Mouse (Mus musculus) intestine, embryonic 16.5 days (tissue): ENCODE results near the gene Lrp4. TPM values are rescaled to one million over a fixed set of nuclear protein-coding genes. Genes with fewer than 3 reads are reported as not detected.
"Not testable (repeated sequence)": the region's sequence is repeated elsewhere in the genome, so short reads cannot be mapped to it uniquely, and the experiment has no call there.

ENCODE experiments used
- ATAC-seq: fragments of 200-750 bp; cut with Nextera tagmentation; 2 replicates; pipeline ENCODE4 v1.8.0; 2017; ENCODE audit warnings: moderate TSS enrichment, moderate library complexity
- H3K27ac ChIP-seq: fragments of 300-500 bp; sonication (generic); 2 replicates; pipeline ENCODE4 v1.5.1; 2014; ENCODE audit warnings: mild to moderate bottlenecking, low read length
- H3K27me3 ChIP-seq: fragments of 300-500 bp; sonication (generic); replicated peaks from 2 replicates; pipeline ENCODE4 v1.6.1; 2014; ENCODE audit warnings: low read length, control low read depth, mixed read lengths; ENCODE audit not compliant: control insufficient read depth, insufficient read depth
- H3K36me3 ChIP-seq: fragments of 300-500 bp; sonication (generic); 2 replicates; pipeline ENCODE4 v1.6.1; 2014; ENCODE audit warnings: low read length, control low read depth; ENCODE audit not compliant: control insufficient read depth, insufficient read depth
- H3K4me1 ChIP-seq: fragments of 300-500 bp; sonication (generic); 2 replicates; pipeline ENCODE4 v1.6.1; 2014; ENCODE audit warnings: low read length, control low read depth, mixed read lengths; ENCODE audit not compliant: control insufficient read depth, insufficient read depth
- H3K4me2 ChIP-seq: fragments of 300-500 bp; sonication (generic); 2 replicates; pipeline ENCODE4 v1.6.1; 2014; ENCODE audit warnings: low read depth, low read length, control low read depth
- H3K4me3 ChIP-seq: fragments of 300-500 bp; sonication (generic); 2 replicates; pipeline ENCODE4 v1.5.1; 2014; ENCODE audit warnings: mild to moderate bottlenecking, low read length
- H3K9ac ChIP-seq: fragments of 300-500 bp; sonication (generic); 2 replicates; pipeline ENCODE4 v1.6.1; 2014; ENCODE audit warnings: low read depth, low read length
- H3K9me3 ChIP-seq: fragments of 300-500 bp; sonication (generic); 2 replicates; pipeline ENCODE4 v1.6.1; 2016; ENCODE audit warnings: low read length, control low read depth; ENCODE audit not compliant: control insufficient read depth
- WGBS: fragments of 180-500 bp; shearing (Covaris S2); extraction: QIAGEN DNeasy Blood & Tissue Kit; methylation state at CpG from one replicate; pipeline ENCODE4 v1.1.7; 2014; 5-methylcytosine and 5-hydroxymethylcytosine counted together
- polyA plus RNA-seq: library from polyadenylated mRNA; unstranded; fragments of >200 nt; fragmentation: Nextera tagmentation; extraction: Ambion mirVana; gene quantifications from 2 replicates; pipeline ENCODE4 v1.2.1, GENCODE M21; 2015

Gene Lrp4
- polyA plus RNA-seq, 1 experiment from 2014 or later, result 8.3 TPM

DNA sequence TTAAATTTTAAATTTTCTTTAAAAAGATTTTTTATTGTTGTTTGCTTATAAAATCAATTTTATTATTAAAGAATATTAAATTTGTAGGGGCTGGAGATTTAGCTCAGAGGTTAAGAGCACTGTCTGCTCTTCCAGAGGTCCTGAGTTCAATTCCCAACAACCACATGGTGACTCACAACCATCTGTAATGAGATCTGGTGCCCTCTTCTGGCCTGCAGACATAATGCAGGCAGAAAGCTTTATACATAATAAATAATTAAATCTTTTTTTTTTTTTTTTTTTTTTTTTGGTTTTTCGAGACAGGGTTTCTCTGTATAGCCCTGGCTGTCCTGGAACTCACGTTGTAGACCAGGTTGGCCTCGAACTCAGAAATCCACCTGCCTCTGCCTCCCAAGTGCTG is 30.0 kb downstream of the Lrp4 start:
- H3K36me3 ChIP-seq, result peaks cover 13% of the 10 kb centered on the region
- H3K4me3 ChIP-seq, H3K27me3 ChIP-seq, H3K9ac ChIP-seq, H3K4me2 ChIP-seq, H3K27ac ChIP-seq, H3K4me1 ChIP-seq, ATAC-seq, H3K9me3 ChIP-seq: not testable (repeated sequence)
- 66% methylated on average over 2 of the region's 3 CpGs for WGBS

GRCm38 (mm10) chr2:91492071-91492635 is 34.8 kb downstream of the Lrp4 start:
- Histone ChIP-seq H3K4me1 (no peaks in the 10 kb centered on the region), H3K9me3 (no peaks in the 10 kb centered on the region), H3K4me2 (no peak overlapping the region), H3K9ac (no peak overlapping the region), H3K27me3 (no peaks in the 10 kb centered on the region), H3K36me3 (peaks cover 14% of the 10 kb centered on the region), H3K4me3 (no peak overlapping the region), H3K27ac (no peak overlapping the region)
- 95% methylated on average over 12 of the region's 12 CpGs for WGBS
- no peak for ATAC-seq

GRCm38 (mm10) chr2:91493981-91494380 is 36.7 kb downstream of the Lrp4 start:
- no peak overlapping the region for H3K27ac ChIP-seq
- ATAC-seq, result no peak

DNA sequence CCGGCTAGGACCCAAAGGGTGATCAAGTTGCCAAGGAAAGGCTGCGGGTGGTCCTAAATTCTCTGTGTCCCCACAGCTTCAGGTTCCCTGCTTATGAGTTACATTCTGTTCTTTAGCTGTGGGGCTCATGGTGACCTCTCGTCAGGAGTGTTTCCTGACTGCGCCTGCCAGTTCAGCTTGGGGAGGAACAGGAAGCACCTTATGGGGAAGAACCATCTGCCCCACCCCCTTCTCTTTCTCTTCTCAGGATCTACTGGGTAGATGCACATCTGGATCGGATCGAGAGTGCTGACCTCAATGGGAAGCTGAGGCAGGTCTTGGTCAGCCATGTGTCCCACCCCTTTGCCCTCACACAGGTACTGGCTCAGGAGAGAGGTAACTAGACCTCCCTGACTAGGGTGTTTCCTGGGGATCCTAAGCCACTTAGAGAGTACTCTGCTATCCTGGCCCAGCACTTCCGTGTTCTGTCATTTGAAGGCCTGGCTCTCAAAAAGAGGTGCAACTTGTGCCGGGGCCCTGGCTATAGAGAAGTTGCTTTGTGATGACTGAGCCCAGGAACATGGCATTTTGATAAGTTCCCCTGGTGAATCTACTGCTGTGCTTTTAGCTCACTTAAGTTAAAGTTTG is 40.9 kb downstream of the Lrp4 start:
- 88% methylated on average over 8 of the region's 8 CpGs for WGBS
- Histone ChIP-seq H3K9ac (no peak overlapping the region), H3K36me3 (peaks cover 16% of the 10 kb centered on the region), H3K4me1 (no peaks in the 10 kb centered on the region), H3K27me3 (no peaks in the 10 kb centered on the region), H3K27ac (no peak overlapping the region), H3K4me3 (no peak overlapping the region), H3K4me2 (no peak overlapping the region), H3K9me3 (no peaks in the 10 kb centered on the region)
- ATAC-seq, result no peak

More at GRCm38 (mm10) chr2:91493981-91494380, 36.7 kb downstream of the Lrp4 start:
- Histone ChIP-seq H3K4me1 (no peaks in the 10 kb centered on the region), H3K36me3 (peaks cover 18% of the 10 kb centered on the region), H3K4me3 (no peak overlapping the region), H3K9me3 (no peaks in the 10 kb centered on the region), H3K9ac (no peak overlapping the region), H3K27me3 (no peaks in the 10 kb centered on the region), H3K4me2 (no peak overlapping the region)
- WGBS, result 94% methylated on average over 9 of the region's 9 CpGs

DNA sequence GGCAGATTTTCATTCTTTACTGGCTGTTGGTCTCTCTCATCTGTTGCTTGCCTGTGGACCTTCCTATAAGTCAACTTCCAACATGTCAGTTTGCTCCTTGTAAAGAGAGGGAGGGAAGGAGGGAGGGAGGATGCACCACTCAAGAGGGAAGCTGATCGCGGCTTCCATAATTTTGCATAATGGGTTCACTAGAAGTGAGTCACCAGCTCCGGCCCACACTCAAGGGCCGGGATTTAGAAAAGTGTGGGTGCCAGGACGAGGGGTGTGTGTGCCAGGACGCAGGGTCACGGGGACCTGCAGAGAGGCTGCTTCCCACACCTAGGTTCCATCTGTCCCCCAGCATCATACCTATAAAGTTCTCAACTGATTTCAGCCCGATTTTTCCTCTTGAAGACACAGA is 50.8 kb downstream of the Lrp4 start:
- H3K4me3 ChIP-seq, result no peak overlapping the region
- ATAC-seq, result no peak
- no peaks in the 10 kb centered on the region for H3K4me1 ChIP-seq
- H3K27ac ChIP-seq, result no peak overlapping the region
- no peaks in the 10 kb centered on the region for H3K9me3 ChIP-seq
- no peak overlapping the region for H3K4me2 ChIP-seq
- 95% methylated on average over 8 of the region's 8 CpGs for whole genome bisulfite sequencing
- no peaks in the 10 kb centered on the region for H3K27me3 ChIP-seq
- no peak overlapping the region for H3K9ac ChIP-seq
- peaks cover 10% of the 10 kb centered on the region; the same call in 1 of the 2 replicates for H3K36me3 ChIP-seq

DNA sequence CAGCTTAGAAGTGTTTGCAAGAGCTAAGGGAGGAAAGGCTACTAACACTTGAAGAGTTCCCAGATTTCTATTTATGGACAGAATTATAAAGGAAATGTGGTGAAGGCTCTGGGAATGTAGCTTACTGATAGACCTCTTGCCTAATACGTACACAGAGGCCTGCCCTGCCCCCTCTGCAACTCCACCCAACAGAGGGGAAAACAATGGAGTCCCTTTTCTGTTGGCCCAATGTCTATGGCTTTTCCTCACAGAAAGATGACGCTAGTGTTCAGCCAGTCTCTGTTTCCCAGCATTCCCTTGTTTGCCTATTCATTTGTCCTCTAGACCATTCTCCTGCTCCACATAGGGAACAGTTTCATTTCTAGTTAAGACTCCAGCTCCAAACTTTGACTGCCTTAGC is 59.9 kb downstream of the Lrp4 start:
- peak; percentile 62 for ATAC-seq
- 23% methylated on average over 2 of the region's 2 CpGs for WGBS

GRCm38 (mm10) chr2:91526294-91527146 is 69.2 kb downstream of the Lrp4 start, which contains the start of gene Ckap5:
Gene Ckap5, plus strand, starts transcription at chr2:91526762.
- Histone ChIP-seq H3K9me3 (no peaks in the 10 kb centered on the region), H3K9ac (peak within 1 kb of the TSS; percentile 96), H3K27ac (peak within 1 kb of the TSS; percentile 60), H3K36me3 (no peaks in the 10 kb centered on the region), H3K4me2 (peak within 1 kb of the TSS; percentile 75), H3K4me1 (peaks cover 4% of the 10 kb centered on the region; the same call in 1 of the 2 replicates), H3K4me3 (peak within 1 kb of the TSS; percentile 90), H3K27me3 (no peaks in the 10 kb centered on the region)
- under 1% methylated on average over 52 of the region's 64 CpGs for WGBS
- ATAC-seq, result peak; percentile 99

More for the DNA sequence above, 59.9 kb downstream of the Lrp4 start:
- 0 out of 2 replicates have a peak, but pooled peaks cover 4% of the 10 kb centered on the region for H3K36me3 ChIP-seq
- no peak overlapping the region for H3K4me2 ChIP-seq
- peaks cover 4% of the 10 kb centered on the region; the same call in 1 of the 2 replicates for H3K4me1 ChIP-seq
- H3K27me3 ChIP-seq, result no peaks in the 10 kb centered on the region
- no peak overlapping the region for H3K9ac ChIP-seq
- H3K4me3 ChIP-seq, result no peak overlapping the region
- no peak overlapping the region for H3K27ac ChIP-seq
- no peaks in the 10 kb centered on the region for H3K9me3 ChIP-seq

- Histone ChIP-seq H3K27ac (peak overlapping the region; percentile 60), H3K36me3 (no peaks in the 10 kb centered on the region), H3K4me3 (peak overlapping the region; percentile 90), H3K27me3 (no peaks in the 10 kb centered on the region), H3K9ac (peak overlapping the region; percentile 96), H3K4me1 (peaks cover 4% of the 10 kb centered on the region; the same call in 1 of the 2 replicates), H3K9me3 (no peaks in the 10 kb centered on the region), H3K4me2 (peak overlapping the region; percentile 75)
- ATAC-seq, result peak; percentile 79
- WGBS, result 2% methylated on average over 15 of the region's 15 CpGs
These were observed 69.8 kb downstream of the Lrp4 start for GRCm38 (mm10) chr2:91527147-91527486.

DNA sequence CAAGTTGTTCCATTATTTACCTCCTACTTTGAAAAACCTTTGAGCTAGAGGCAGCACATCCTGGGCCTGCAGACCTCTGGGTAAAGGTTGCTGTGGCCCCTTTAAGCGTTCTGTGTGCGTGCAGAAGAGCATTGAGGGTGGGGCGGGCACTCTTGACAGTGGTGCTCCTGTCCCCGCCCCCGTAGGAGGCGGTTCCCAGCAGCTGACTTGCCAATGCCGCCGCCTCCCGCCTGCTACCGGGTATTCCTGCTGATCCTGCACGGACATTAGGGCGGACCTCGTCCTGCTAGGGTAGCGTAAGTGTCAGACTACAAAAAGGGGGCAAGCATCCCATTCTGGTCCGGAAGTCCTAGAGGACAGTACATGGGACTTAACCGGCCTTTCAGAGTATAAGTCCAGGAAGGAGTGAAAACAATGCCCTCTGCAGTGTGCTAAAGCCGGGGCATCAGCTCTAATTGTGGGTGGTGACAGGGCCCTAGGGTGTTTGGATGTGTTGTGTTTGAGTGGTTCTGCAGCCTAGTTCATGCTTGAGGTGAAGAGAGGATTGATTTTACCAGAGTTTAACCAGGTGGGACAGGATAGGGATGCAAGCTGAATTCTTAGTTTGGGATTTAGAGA is 80.4 kb downstream of the Lrp4 start:
- Histone ChIP-seq H3K9ac (peak overlapping the region; percentile 42; the same call in 1 of the 2 replicates), H3K27ac (no peak overlapping the region), H3K9me3 (no peaks in the 10 kb centered on the region), H3K4me3 (peak overlapping the region; percentile 48), H3K4me2 (peak overlapping the region; percentile 54), H3K27me3 (no peaks in the 10 kb centered on the region), H3K4me1 (peaks cover 3% of the 10 kb centered on the region), H3K36me3 (no peaks in the 10 kb centered on the region)
- ATAC-seq, result peak; percentile 99
- 3% methylated on average over 17 of the region's 17 CpGs for WGBS
